Mouse (Mus musculus) erythroblast, embryonic 14.5 days (primary cell): ENCODE measurements around the gene Gm17364. TPM values are rescaled to one million over a fixed set of nuclear protein-coding genes. Genes with fewer than 3 reads are reported as not detected.
A peak's percentile ranks its signal among the peaks of the same experiment; 100 is the strongest.

Experiments used
- H3K27me3 ChIP-seq: 2 replicates; pipeline ENCODE4 v1.6.1; 2012; ENCODE audit warnings: inconsistent platforms; ENCODE audit not compliant: control insufficient read depth
- H3K36me3 ChIP-seq: 2 replicates; pipeline ENCODE4 v1.6.1; 2012; ENCODE audit warnings: mild to moderate bottlenecking, inconsistent platforms; ENCODE audit not compliant: control insufficient read depth
- H3K4me1 ChIP-seq: 2 replicates; pipeline ENCODE4 v1.6.1; 2012; ENCODE audit warnings: inconsistent platforms; ENCODE audit not compliant: control insufficient read depth
- H3K4me3 ChIP-seq: replicated peaks from 2 replicates; pipeline ENCODE3; 2012; ENCODE audit warnings: moderate library complexity, mild to moderate bottlenecking, inconsistent platforms
- H3K9me3 ChIP-seq: 2 replicates; pipeline ENCODE4 v1.6.1; 2012; ENCODE audit warnings: low read length, inconsistent platforms, mixed read lengths; ENCODE audit not compliant: control insufficient read depth
- GATA1 ChIP-seq: IDR thresholded peaks from 2 replicates; pipeline ENCODE4 v1.6.1; 2012; ENCODE audit warnings: low read length, inconsistent platforms, mixed read lengths
- TAL1 ChIP-seq: IDR thresholded peaks from 3 replicates; pipeline ENCODE4 v1.6.1; 2012; ENCODE audit warnings: low read length, inconsistent platforms, mixed read lengths
- polyA plus RNA-seq: library from polyadenylated mRNA; stranded (reverse); fragments of >175 nt; gene quantifications from 2 replicates; pipeline ENCODE4 v1.2.3, GENCODE M21; 2012

The Gm17364 gene
- polyA plus RNA-seq, 1 experiment: not detected

GRCm38 (mm10) chr13:41248751-41249520 is 24.8 kb downstream of the Gm17364 start:
- no peaks in the 10 kb centered on the region; the same call in 1 of the 2 replicates for H3K36me3 ChIP-seq
- peak overlapping the region; percentile 100 for H3K4me3 ChIP-seq
- TF ChIP-seq GATA1 (no peak), TAL1 (0 out of 3 replicates have a peak, but pooled peaks have one; percentile 30)
- H3K27me3 ChIP-seq: peaks cover 6% of the 10 kb centered on the region
- H3K9me3 ChIP-seq: no peaks in the 10 kb centered on the region
- peaks cover 39% of the 10 kb centered on the region for H3K4me1 ChIP-seq

- peaks cover 13% of the 10 kb centered on the region for H3K27me3 ChIP-seq
- H3K36me3 ChIP-seq: no peaks in the 10 kb centered on the region
- H3K4me1 ChIP-seq: peaks cover 17% of the 10 kb centered on the region
- no peak overlapping the region for H3K4me3 ChIP-seq
- H3K9me3 ChIP-seq: no peaks in the 10 kb centered on the region
- TF ChIP-seq GATA1 (no peak), TAL1 (no peak)
These were observed 29.4 kb downstream of the Gm17364 start for GRCm38 (mm10) chr13:41244306-41244830.

- TF ChIP-seq TAL1 (no peak), GATA1 (no peak)
- H3K9me3 ChIP-seq: no peaks in the 10 kb centered on the region
- H3K4me3 ChIP-seq: no peak overlapping the region
- H3K27me3 ChIP-seq: peaks cover 14% of the 10 kb centered on the region
- no peaks in the 10 kb centered on the region for H3K4me1 ChIP-seq
- H3K36me3 ChIP-seq: no peaks in the 10 kb centered on the region
These were observed 32.2 kb downstream of the Gm17364 start for GRCm38 (mm10) chr13:41241557-41241956.

- Histone ChIP-seq H3K4me3 (no peak overlapping the region), H3K36me3 (no peaks in the 10 kb centered on the region), H3K9me3 (no peaks in the 10 kb centered on the region), H3K4me1 (no peaks in the 10 kb centered on the region), H3K27me3 (peaks cover 9% of the 10 kb centered on the region; the same call in 1 of the 2 replicates)
- TF ChIP-seq TAL1 (no peak), GATA1 (no peak)
These were observed 35.0 kb downstream of the Gm17364 start for GRCm38 (mm10) chr13:41238805-41239130.

- TF ChIP-seq GATA1 (no peak), TAL1 (no peak)
- Histone ChIP-seq H3K27me3 (peaks cover 9% of the 10 kb centered on the region; the same call in 1 of the 2 replicates), H3K9me3 (no peaks in the 10 kb centered on the region), H3K36me3 (no peaks in the 10 kb centered on the region), H3K4me1 (no peaks in the 10 kb centered on the region), H3K4me3 (no peak overlapping the region)
These were observed 35.6 kb downstream of the Gm17364 start for GRCm38 (mm10) chr13:41238035-41238804.

- peaks cover 9% of the 10 kb centered on the region; the same call in 1 of the 2 replicates for H3K27me3 ChIP-seq
- no peaks in the 10 kb centered on the region for H3K4me1 ChIP-seq
- no peaks in the 10 kb centered on the region for H3K9me3 ChIP-seq
- no peaks in the 10 kb centered on the region for H3K36me3 ChIP-seq
- H3K4me3 ChIP-seq: peak overlapping the region; percentile 49
- no peak for TF ChIP-seq GATA1
- no peak for TF ChIP-seq TAL1
These were observed 37.7 kb downstream of the Gm17364 start for GRCm38 (mm10) chr13:41235845-41236741.

- TF ChIP-seq GATA1 (no peak), TAL1 (no peak)
- no peaks in the 10 kb centered on the region for H3K4me1 ChIP-seq
- no peak overlapping the region for H3K4me3 ChIP-seq
- no peaks in the 10 kb centered on the region for H3K36me3 ChIP-seq
- H3K9me3 ChIP-seq: no peaks in the 10 kb centered on the region
- H3K27me3 ChIP-seq: peaks cover 9% of the 10 kb centered on the region; the same call in 1 of the 2 replicates
These were observed 38.6 kb downstream of the Gm17364 start for GRCm38 (mm10) chr13:41235181-41235580.

GRCm38 (mm10) chr13:41233241-41233640 is 40.5 kb downstream of the Gm17364 start:
- H3K27me3 ChIP-seq: no peaks in the 10 kb centered on the region
- no peak overlapping the region for H3K4me3 ChIP-seq
- TF ChIP-seq GATA1 (no peak), TAL1 (no peak)
- no peaks in the 10 kb centered on the region for H3K9me3 ChIP-seq
- H3K4me1 ChIP-seq: no peaks in the 10 kb centered on the region
- H3K36me3 ChIP-seq: no peaks in the 10 kb centered on the region
